Mouse (Mus musculus) limb, embryonic 14.5 days (tissue): ENCODE measurements around the gene Ccdc141. TPM values are rescaled to one million over a fixed set of nuclear protein-coding genes. Genes with fewer than 3 reads are reported as not detected.
A peak's percentile ranks its signal among the peaks of the same experiment; 100 is the strongest.

Experiments used
- ATAC-seq: fragments of 200-750 bp; cut with Nextera tagmentation; 2 replicates; pipeline ENCODE4 v1.8.0; 2017; ENCODE audit warnings: low read depth, moderate number of reproducible peaks, moderate TSS enrichment; ENCODE audit not compliant: low FRiP score
- DNase-seq: peaks from one replicate; pipeline ENCODE4 v3.0.0-alpha.2; 2015; ENCODE audit warnings: low spot score
- H3K27ac ChIP-seq: fragments of 300-500 bp; sonication (generic); replicated peaks from 2 replicates; pipeline ENCODE4 v1.5.1; 2014; ENCODE audit warnings: low read depth, mild to moderate bottlenecking, low read length, moderate library complexity, mixed read lengths
- H3K27me3 ChIP-seq: fragments of 300-500 bp; sonication (generic); 2 replicates; pipeline ENCODE4 v1.6.1; 2014; ENCODE audit warnings: low read length, mixed read lengths; ENCODE audit not compliant: control insufficient read depth, insufficient read depth
- H3K36me3 ChIP-seq: fragments of 300-500 bp; sonication (generic); 2 replicates; pipeline ENCODE4 v1.6.1; 2014; ENCODE audit warnings: mild to moderate bottlenecking, low read length, moderate library complexity, mixed read lengths; ENCODE audit not compliant: control insufficient read depth, insufficient read depth
- H3K4me1 ChIP-seq: fragments of 300-500 bp; sonication (generic); 2 replicates; pipeline ENCODE4 v1.6.1; 2014; ENCODE audit warnings: antibody characterized with exemption, low read length, mixed read lengths; ENCODE audit not compliant: control insufficient read depth, insufficient read depth
- H3K4me2 ChIP-seq: fragments of 300-500 bp; sonication (generic); replicated peaks from 2 replicates; pipeline ENCODE4 v1.6.1; 2014; ENCODE audit warnings: low read depth, mild to moderate bottlenecking, low read length, moderate library complexity; ENCODE audit not compliant: severe bottlenecking
- H3K4me3 ChIP-seq: fragments of 300-500 bp; sonication (generic); replicated peaks from 2 replicates; pipeline ENCODE4 v1.5.1; 2014; ENCODE audit warnings: low read length
- H3K9ac ChIP-seq: fragments of 300-500 bp; sonication (generic); 2 replicates; pipeline ENCODE4 v1.6.1; 2014; ENCODE audit warnings: mild to moderate bottlenecking, low read depth, low read length, moderate library complexity; ENCODE audit not compliant: severe bottlenecking
- H3K9me3 ChIP-seq: fragments of 300-500 bp; sonication (generic); 2 replicates; pipeline ENCODE4 v1.6.1; 2016; ENCODE audit warnings: low read length; ENCODE audit not compliant: control insufficient read depth
- POLR2A ChIP-seq: fragments of 200-500 bp; IDR thresholded peaks from 2 replicates; pipeline ENCODE4 v1.8.0; 2012; ENCODE audit warnings: inconsistent platforms, mild to moderate bottlenecking, moderate library complexity, borderline replicate concordance; ENCODE audit not compliant: insufficient read depth, insufficient read length; ENCODE audit errors: extremely low read depth
- WGBS: fragments of 180-500 bp; shearing (Covaris S2); extraction: QIAGEN DNeasy Blood & Tissue Kit; methylation state at CpG from one replicate; pipeline ENCODE4 v1.1.7; 2014; 5-methylcytosine and 5-hydroxymethylcytosine counted together
- polyA plus RNA-seq, 2 experiments: library from polyadenylated mRNA; depleted of rRNA in 1 of 2; stranded (reverse) in 1 of 2; unstranded in 1 of 2; fragments of >200 nt; fragmentation: Nextera tagmentation in 1 of 2; extraction: Ambion mirVana in 1 of 2; gene quantifications; 2 replicates each; pipeline versions ENCODE4 v1.2.1 to v1.2.3; 2012 to 2014

Gene Ccdc141
- polyA plus RNA-seq, 2 experiments: 8.9 to 14.5 TPM

DNA sequence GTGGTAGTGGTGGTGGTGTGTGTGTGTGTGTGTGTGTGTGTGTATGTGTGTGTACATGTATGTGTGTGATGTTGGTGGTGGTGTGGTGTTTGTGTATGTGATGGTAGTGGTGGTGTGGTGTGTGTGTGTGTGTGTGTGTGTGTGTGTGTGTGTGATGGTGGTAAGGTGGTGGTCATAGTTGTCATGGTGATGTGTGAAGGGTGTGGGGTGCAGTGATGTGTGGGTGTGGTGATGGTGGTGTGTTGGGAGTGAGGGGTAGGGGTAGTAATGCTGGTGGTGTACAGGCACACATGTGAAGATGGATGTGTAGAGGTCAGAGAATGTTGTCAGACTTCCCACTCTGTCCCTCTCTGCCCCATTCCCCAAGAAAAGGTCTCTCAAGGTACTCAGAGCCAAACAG lies 85.1 kb downstream of the Ccdc141 start:
- no peaks in the 10 kb centered on the region for H3K9me3 ChIP-seq
- TF ChIP-seq POLR2A: no peak

DNA sequence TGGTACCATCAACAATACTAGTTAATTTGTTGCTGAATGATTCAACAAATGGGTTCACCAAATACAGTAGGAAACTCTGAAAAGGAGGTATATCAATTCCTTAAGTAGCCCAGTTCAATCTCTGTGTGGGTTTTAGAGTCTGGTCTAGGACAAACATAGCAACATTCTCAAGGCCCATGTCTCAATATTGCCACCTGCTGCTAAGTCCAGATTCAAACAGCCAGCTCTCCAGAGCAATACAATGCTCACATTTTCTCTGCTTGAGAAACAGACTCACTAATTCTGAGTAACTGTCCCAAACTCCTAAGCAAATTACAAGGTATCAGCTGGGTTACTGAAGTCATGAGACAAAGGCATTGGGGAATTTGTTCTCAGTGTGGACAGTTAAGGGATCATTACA lies 85.8 kb downstream of the Ccdc141 start:
- DNase-seq (no peak), ATAC-seq (no peak)
- Histone ChIP-seq H3K27me3 (no peaks in the 10 kb centered on the region), H3K36me3 (no peaks in the 10 kb centered on the region), H3K27ac (no peak overlapping the region), H3K4me2 (no peak overlapping the region), H3K9ac (no peak overlapping the region), H3K4me1 (no peaks in the 10 kb centered on the region), H3K4me3 (no peak overlapping the region), H3K9me3 (no peaks in the 10 kb centered on the region)
- no peak for TF ChIP-seq POLR2A

More for the DNA sequence above, 85.1 kb downstream of the Ccdc141 start:
- Histone ChIP-seq H3K36me3 (no peaks in the 10 kb centered on the region), H3K4me1 (no peaks in the 10 kb centered on the region), H3K27me3 (no peaks in the 10 kb centered on the region), H3K9ac (no peak overlapping the region), H3K4me3 (no peak overlapping the region), H3K27ac (no peak overlapping the region), H3K4me2 (no peak overlapping the region)
- ATAC-seq (no peak), DNase-seq (no peak)

DNA sequence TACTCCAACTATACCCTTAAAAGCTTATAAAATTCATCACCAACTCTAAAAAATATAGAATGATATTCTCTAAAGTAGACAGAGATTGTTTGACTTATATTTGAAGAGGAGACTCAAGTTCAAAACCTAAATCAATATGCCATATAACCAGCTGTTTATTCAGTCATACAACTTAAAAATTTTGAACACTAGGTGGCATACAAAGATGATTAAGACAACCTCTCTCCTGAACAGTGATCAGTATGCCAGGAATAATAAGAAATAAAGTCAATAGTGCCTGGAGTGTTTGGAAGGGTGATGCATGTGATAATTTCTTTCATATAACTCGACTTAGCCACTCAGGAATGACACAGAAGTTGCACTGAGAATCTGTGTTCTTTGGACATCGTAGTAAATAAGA lies 89.3 kb downstream of the Ccdc141 start:
- H3K4me1 ChIP-seq: no peaks in the 10 kb centered on the region
- no peaks in the 10 kb centered on the region for H3K9me3 ChIP-seq
- DNase-seq: peak; percentile 39
- 78% methylated on average over 2 of the region's 2 CpGs for WGBS
- H3K4me2 ChIP-seq: no peak overlapping the region
- H3K4me3 ChIP-seq: no peak overlapping the region
- no peak for ATAC-seq
- no peaks in the 10 kb centered on the region for H3K36me3 ChIP-seq
- no peak overlapping the region for H3K27ac ChIP-seq
- no peak overlapping the region for H3K9ac ChIP-seq
- no peak for TF ChIP-seq POLR2A
- H3K27me3 ChIP-seq: no peaks in the 10 kb centered on the region

DNA sequence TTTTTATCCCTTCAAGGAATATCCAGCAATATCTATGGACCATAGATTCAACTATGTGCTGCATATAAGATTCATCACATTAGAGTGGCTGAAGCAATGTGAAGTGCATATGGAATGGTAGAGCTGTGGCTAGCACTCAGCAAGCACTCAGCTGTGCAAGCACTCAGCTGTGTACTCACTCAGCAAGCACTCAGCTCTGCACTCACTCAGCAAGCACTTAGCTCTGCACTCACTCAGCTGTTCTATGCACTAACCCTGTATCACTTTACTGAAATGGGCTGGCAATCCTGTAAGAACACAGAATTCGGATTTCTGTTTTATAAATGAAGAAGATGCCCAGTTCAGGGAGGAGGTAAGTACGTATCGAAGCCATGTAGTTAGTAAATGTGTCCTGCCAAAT lies 89.8 kb downstream of the Ccdc141 start:
- no peak for TF ChIP-seq POLR2A
- WGBS: 90% methylated on average over 3 of the region's 3 CpGs
- H3K4me2 ChIP-seq: no peak overlapping the region
- DNase-seq: no peak
- no peaks in the 10 kb centered on the region for H3K4me1 ChIP-seq
- no peak overlapping the region for H3K27ac ChIP-seq
- H3K27me3 ChIP-seq: no peaks in the 10 kb centered on the region
- no peaks in the 10 kb centered on the region for H3K9me3 ChIP-seq
- H3K36me3 ChIP-seq: no peaks in the 10 kb centered on the region
- H3K4me3 ChIP-seq: no peak overlapping the region
- no peak for ATAC-seq
- no peak overlapping the region for H3K9ac ChIP-seq

DNA sequence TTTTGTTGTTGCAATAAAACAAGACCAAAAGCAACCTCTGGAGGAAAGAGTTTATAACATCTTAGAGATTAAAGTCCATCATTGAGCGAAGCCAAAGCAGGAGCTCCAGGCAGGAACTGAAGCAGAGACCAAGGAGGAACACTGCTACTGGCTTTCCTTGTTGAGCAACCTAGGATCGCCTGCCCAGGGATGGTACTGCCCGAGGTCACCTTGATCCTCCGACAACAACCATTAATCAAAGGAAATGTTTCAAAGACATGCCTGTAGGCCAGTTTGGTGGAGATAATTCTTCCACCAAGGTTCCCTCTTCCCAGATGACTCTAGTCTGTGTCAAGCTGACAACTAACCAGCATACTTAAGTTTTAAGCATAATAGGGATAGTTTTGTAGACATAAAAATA lies 91.7 kb downstream of the Ccdc141 start:
- no peak overlapping the region for H3K27ac ChIP-seq
- no peak overlapping the region for H3K4me2 ChIP-seq
- no peaks in the 10 kb centered on the region for H3K9me3 ChIP-seq
- no peak overlapping the region for H3K4me3 ChIP-seq
- H3K9ac ChIP-seq: no peak overlapping the region
- no peak for DNase-seq
- H3K36me3 ChIP-seq: no peaks in the 10 kb centered on the region
- H3K27me3 ChIP-seq: no peaks in the 10 kb centered on the region
- TF ChIP-seq POLR2A: no peak
- no peak for ATAC-seq
- no peaks in the 10 kb centered on the region for H3K4me1 ChIP-seq
- WGBS: 76% methylated on average over 4 of the region's 4 CpGs

DNA sequence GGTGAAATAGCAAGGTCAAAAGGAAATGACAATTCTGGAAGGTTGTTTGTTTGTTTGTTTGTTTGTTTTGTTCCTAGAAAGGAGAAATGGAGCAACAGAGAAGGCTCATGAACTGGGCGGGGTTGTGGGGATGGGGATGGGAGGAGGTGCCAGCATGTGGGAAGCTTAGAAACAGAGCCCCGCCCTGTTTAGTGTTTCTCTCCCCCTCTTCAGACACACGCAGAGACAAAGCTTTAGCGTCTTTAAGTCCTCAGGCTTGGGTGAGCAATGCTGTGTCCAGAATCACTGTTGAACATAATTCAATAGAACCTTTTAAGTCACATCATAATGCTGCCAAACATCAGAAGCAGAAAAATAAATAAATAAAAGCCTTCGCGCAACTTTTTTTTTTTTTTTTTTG lies 96.1 kb downstream of the Ccdc141 start:
- Histone ChIP-seq H3K27ac (no peak overlapping the region), H3K36me3 (no peaks in the 10 kb centered on the region), H3K9me3 (no peaks in the 10 kb centered on the region), H3K4me3 (no peak overlapping the region), H3K4me2 (no peak overlapping the region), H3K9ac (no peak overlapping the region), H3K27me3 (no peaks in the 10 kb centered on the region), H3K4me1 (no peaks in the 10 kb centered on the region)
- 54% methylated on average over 6 of the region's 6 CpGs for WGBS
- no peak for DNase-seq
- no peak for ATAC-seq
- TF ChIP-seq POLR2A: no peak
